Mouse (Mus musculus) limb, embryonic 13.5 days (tissue): ENCODE data around the gene Optc. TPM values are rescaled to one million over a fixed set of nuclear protein-coding genes. Genes with fewer than 3 reads are reported as not detected.
A peak's percentile ranks its signal among the peaks of the same experiment; 100 is the strongest.

Experiments used
- ATAC-seq: fragments of 200-750 bp; cut with Nextera tagmentation; 2 replicates; pipeline ENCODE4 v1.8.0; 2017; ENCODE audit warnings: low read depth, moderate number of reproducible peaks, moderate TSS enrichment; ENCODE audit not compliant: low FRiP score
- H3K27ac ChIP-seq: fragments of 300-500 bp; sonication (generic); 2 replicates; pipeline ENCODE4 v1.5.1; 2015; ENCODE audit warnings: inconsistent platforms, mild to moderate bottlenecking, moderate library complexity
- H3K27me3 ChIP-seq: fragments of 300-500 bp; sonication (generic); 2 replicates; pipeline ENCODE4 v1.6.1; 2015; ENCODE audit warnings: mild to moderate bottlenecking, inconsistent platforms
- H3K36me3 ChIP-seq: fragments of 300-500 bp; sonication (generic); 2 replicates; pipeline ENCODE4 v1.6.1; 2015; ENCODE audit warnings: inconsistent platforms, mild to moderate bottlenecking, moderate library complexity
- H3K4me1 ChIP-seq: fragments of 300-500 bp; sonication (generic); 2 replicates; pipeline ENCODE4 v1.6.1; 2015; ENCODE audit warnings: inconsistent platforms
- H3K4me2 ChIP-seq: fragments of 300-500 bp; sonication (generic); replicated peaks from 2 replicates; pipeline ENCODE4 v1.6.1; 2015; ENCODE audit warnings: inconsistent platforms, mild to moderate bottlenecking, moderate library complexity
- H3K4me3 ChIP-seq: fragments of 300-500 bp; sonication (generic); 2 replicates; pipeline ENCODE4 v1.5.1; 2015; ENCODE audit warnings: moderate library complexity, mild to moderate bottlenecking, inconsistent platforms
- H3K9ac ChIP-seq: fragments of 300-500 bp; sonication (generic); 2 replicates; pipeline ENCODE4 v1.6.1; 2015; ENCODE audit warnings: mild to moderate bottlenecking, inconsistent platforms
- H3K9me3 ChIP-seq: fragments of 300-500 bp; sonication (generic); 2 replicates; pipeline ENCODE4 v1.6.1; 2016; ENCODE audit warnings: inconsistent platforms
- WGBS: fragments of 180-500 bp; shearing (Covaris S2); methylation state at CpG from one replicate; pipeline ENCODE4 v1.1.7; 2015; 5-methylcytosine and 5-hydroxymethylcytosine counted together
- polyA plus RNA-seq: library from polyadenylated mRNA; unstranded; fragments of >200 nt; fragmentation: Nextera tagmentation; extraction: Ambion mirVana; gene quantifications from 2 replicates; pipeline ENCODE4 v1.2.1, GENCODE M21; 2015

The Optc gene
- polyA plus RNA-seq, result 0.74 and 0.81 TPM in 2 replicates

DNA sequence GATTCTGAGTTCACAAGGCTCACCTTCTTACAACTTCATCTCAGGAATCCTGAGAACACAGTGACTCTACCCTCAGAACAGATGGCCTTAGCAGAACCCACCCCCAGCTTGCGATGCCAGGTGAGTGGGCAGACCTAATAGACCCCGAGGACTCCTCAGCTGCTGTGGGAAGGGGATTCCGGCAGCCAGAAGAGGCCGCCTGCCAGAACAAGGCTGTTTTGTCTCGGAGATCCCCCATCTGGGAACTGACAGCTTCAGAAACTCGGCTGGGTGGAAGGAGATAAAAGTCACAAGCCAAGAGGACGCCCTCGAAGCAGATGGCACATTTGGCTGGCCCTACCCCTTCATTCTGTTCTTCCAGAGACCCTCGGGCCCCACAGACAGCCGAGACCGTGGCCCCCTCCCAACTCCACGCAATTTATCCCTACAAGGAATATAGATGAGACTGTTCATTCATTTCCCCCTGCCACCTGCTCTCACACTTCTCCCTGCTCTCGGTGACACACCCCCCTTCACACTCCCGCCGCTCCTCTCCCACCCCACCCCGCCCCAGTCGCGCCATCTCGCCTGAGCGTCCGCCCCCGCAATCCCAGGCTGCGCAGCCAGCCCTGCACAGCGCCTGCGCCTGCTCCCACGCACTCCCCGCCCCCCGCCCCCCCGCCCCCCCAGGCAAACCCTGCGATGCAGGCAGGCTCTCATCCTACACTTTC, at the start of gene Optc:
Gene Optc, minus strand, starts transcription at position 51 of the 710 bp plus-strand sequence.
- Histone ChIP-seq H3K4me1 (peaks cover 30% of the 10 kb centered on the region), H3K9ac (peak within 1 kb of the TSS; percentile 73), H3K27me3 (peaks cover 34% of the 10 kb centered on the region), H3K27ac (peak within 1 kb of the TSS; percentile 58; the same call in 1 of the 2 replicates), H3K36me3 (no peaks in the 10 kb centered on the region), H3K9me3 (no peaks in the 10 kb centered on the region), H3K4me3 (peak within 1 kb of the TSS; percentile 47), H3K4me2 (peak within 1 kb of the TSS; percentile 91)
- peak; percentile 77 for ATAC-seq
- WGBS, result 3% methylated on average over 27 of the region's 30 CpGs

DNA sequence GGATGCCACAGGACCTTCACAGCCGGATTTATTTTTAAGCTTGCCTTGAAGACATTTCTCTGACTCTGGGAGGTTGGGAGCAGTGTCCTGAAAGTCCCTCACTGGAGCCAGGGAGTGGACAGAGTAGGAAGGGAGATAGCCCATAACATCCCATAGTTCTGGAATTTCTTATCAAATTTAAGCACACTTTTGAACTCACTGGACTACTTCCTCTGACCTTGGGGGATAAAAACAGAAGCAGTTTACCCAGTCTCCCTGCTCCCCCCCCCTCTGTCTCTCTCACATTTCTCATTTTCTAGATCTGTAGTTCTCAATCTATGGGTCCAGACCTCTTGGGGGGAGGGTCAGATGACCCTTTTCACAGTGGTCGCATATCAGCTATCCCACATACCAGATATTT, 46.2 kb upstream of the Optc start:
- no peak overlapping the region for H3K27ac ChIP-seq
- peaks cover 13% of the 10 kb centered on the region; the same call in 1 of the 2 replicates for H3K4me1 ChIP-seq
- no peak overlapping the region for H3K4me2 ChIP-seq
- H3K9me3 ChIP-seq, result no peaks in the 10 kb centered on the region
- WGBS, result 61% methylated on average over 2 of the region's 2 CpGs
- no peaks in the 10 kb centered on the region for H3K36me3 ChIP-seq
- ATAC-seq, result no peak
- H3K4me3 ChIP-seq, result no peak overlapping the region
- peaks cover 5% of the 10 kb centered on the region; the same call in 1 of the 2 replicates for H3K27me3 ChIP-seq
- no peak overlapping the region for H3K9ac ChIP-seq

DNA sequence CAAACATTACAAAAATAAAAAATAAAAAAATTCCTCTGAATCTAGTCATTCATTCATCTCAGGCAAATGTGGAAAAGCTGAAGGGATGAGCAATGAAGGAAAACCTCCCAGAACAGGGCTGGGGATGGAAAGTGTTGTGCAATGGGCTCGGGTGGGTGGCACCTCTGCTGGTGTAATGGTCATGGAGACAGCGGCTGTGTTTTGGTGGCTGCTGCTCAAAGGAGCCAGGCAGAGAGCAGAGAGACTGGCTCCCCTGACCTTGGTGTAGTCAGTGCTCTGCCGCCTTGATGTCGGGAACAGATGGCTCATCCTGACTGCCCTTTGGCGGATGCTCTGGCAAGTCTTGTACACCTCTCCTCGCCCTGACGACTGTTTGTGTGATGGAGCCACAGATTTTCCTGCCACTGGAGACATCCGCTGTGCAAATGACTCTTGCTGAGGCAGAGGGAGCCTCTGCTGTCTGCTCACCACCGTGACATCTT, 45.5 kb upstream of the Optc start:
- Histone ChIP-seq H3K4me2 (no peak overlapping the region), H3K36me3 (no peaks in the 10 kb centered on the region), H3K4me3 (no peak overlapping the region), H3K27ac (no peak overlapping the region), H3K9ac (no peak overlapping the region), H3K4me1 (peaks cover 13% of the 10 kb centered on the region; the same call in 1 of the 2 replicates), H3K27me3 (peaks cover 5% of the 10 kb centered on the region; the same call in 1 of the 2 replicates), H3K9me3 (no peaks in the 10 kb centered on the region)
- WGBS, result 32% methylated on average over 9 of the region's 9 CpGs
- no peak for ATAC-seq

DNA sequence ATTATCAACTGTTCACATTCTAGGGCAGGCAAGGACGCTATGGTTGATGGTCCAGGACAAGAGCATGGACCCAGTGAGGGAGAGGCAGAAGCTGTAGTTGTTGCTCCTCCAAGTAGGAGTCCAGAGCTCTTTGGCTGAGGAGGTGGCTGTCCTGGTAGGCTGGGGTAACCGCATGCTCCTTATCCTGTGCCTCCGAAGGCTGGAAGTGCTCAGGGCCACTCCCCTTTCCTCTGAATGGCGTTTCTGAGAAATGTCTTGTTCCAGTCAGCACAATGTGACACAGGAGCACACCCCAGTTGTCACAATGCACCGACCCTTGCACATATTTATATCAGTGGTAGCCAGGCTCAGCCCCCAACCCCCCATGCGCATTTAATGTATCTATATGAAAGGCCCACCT, 43.8 kb upstream of the Optc start:
- Histone ChIP-seq H3K27me3 (peaks cover 5% of the 10 kb centered on the region; the same call in 1 of the 2 replicates), H3K4me3 (no peak overlapping the region), H3K36me3 (no peaks in the 10 kb centered on the region), H3K9ac (no peak overlapping the region), H3K4me2 (no peak overlapping the region), H3K9me3 (no peaks in the 10 kb centered on the region), H3K27ac (no peak overlapping the region), H3K4me1 (peaks cover 13% of the 10 kb centered on the region; the same call in 1 of the 2 replicates)
- no peak for ATAC-seq
- WGBS, result 62% methylated on average over 6 of the region's 6 CpGs

DNA sequence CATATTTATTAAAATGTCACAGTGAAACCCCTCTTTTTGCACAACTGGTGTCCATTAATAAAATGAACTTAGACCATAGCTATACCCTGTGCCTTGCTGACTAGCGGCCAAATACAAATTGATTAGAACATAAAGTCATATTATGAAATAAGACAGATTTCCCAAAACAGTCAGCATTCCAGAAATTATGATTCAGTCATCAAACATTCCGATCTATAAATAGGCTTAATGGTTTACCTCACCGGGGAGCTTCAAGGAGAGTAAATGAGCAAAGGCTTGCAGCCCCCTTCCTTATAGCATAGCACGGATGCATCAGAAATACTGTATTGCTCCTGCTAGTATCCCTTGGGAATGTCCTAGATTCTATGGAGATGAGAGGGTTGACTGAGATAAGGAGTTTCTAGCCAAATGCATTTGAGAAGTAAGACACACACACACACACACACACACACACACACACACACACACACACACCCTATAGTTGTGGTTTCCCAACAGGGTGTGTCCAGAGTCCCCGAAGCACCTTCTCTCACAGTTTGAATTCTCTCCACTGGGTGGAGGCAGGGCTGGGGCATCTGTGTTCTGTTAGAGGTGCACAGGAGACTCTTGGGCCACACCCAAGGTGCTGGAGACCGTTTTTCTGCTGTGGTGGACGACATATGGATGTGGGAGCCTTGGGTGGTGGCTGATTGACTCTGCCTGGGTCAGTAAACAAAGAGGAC, 42.4 kb upstream of the Optc start:
- no peak overlapping the region for H3K27ac ChIP-seq
- peaks cover 5% of the 10 kb centered on the region; the same call in 1 of the 2 replicates for H3K27me3 ChIP-seq
- no peak overlapping the region for H3K4me3 ChIP-seq
- H3K4me2 ChIP-seq, result no peak overlapping the region
- WGBS, result 48% methylated on average over 7 of the region's 7 CpGs
- H3K4me1 ChIP-seq, result peaks cover 13% of the 10 kb centered on the region; the same call in 1 of the 2 replicates
- no peaks in the 10 kb centered on the region for H3K9me3 ChIP-seq
- ATAC-seq, result no peak
- H3K9ac ChIP-seq, result no peak overlapping the region
- no peaks in the 10 kb centered on the region for H3K36me3 ChIP-seq

DNA sequence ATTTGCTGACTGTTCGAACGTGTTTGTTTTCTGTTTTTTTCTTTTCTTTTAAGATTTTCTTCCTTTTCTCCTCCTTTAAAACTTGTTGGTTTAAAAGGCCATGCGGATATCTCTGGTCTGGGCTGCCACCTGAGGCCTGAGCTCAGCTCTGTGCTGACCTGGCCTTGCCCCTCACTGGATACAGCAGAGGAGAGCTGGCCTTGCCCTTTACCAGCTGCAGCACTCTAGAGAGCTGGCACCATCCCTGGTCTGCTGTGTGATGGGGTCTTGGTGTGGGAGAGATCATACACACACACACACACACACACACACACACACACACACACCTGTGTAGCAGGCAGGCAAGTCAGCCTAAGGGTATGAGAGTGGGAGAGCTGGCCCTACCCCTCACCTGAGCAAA, 37.3 kb upstream of the Optc start:
- ATAC-seq, result no peak
- Histone ChIP-seq H3K36me3 (no peaks in the 10 kb centered on the region), H3K4me3 (no peak overlapping the region), H3K4me2 (no peak overlapping the region), H3K27me3 (no peaks in the 10 kb centered on the region), H3K9me3 (peaks cover 16% of the 10 kb centered on the region), H3K27ac (no peak overlapping the region), H3K9ac (no peak overlapping the region), H3K4me1 (peaks cover 17% of the 10 kb centered on the region)
- 98% methylated on average over 3 of the region's 3 CpGs for WGBS

DNA sequence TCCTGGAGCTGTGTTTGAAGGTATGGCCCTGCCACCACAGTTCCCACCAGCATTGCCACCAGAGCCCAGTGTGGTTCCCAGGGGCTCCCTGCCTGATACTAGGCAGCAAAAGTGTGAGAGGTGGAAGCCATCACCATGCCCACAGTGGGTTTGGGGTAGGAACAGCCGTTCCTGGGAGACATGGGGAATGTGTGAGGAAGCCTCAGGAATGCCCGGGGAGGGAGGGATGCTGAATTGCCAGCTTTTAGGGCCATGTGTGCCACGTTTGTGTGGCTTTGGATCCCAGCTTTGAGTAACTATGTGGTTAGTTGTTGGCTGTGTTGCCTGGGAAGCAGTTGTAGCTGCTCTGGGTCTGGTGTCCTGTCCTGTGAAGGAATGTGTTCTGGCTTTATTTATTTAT, 34.1 kb upstream of the Optc start:
- peak; percentile 66 for ATAC-seq
- Histone ChIP-seq H3K9ac (no peak overlapping the region), H3K4me2 (no peak overlapping the region; the same call in 1 of the 2 replicates), H3K27me3 (peaks cover 3% of the 10 kb centered on the region; the same call in 1 of the 2 replicates), H3K9me3 (peaks cover 16% of the 10 kb centered on the region), H3K27ac (0 out of 2 replicates have a peak overlapping the region, but pooled peaks have one; percentile 22), H3K4me1 (peaks cover 17% of the 10 kb centered on the region), H3K36me3 (no peaks in the 10 kb centered on the region), H3K4me3 (no peak overlapping the region)
- WGBS, result 43% methylated on average over 3 of the region's 3 CpGs

DNA sequence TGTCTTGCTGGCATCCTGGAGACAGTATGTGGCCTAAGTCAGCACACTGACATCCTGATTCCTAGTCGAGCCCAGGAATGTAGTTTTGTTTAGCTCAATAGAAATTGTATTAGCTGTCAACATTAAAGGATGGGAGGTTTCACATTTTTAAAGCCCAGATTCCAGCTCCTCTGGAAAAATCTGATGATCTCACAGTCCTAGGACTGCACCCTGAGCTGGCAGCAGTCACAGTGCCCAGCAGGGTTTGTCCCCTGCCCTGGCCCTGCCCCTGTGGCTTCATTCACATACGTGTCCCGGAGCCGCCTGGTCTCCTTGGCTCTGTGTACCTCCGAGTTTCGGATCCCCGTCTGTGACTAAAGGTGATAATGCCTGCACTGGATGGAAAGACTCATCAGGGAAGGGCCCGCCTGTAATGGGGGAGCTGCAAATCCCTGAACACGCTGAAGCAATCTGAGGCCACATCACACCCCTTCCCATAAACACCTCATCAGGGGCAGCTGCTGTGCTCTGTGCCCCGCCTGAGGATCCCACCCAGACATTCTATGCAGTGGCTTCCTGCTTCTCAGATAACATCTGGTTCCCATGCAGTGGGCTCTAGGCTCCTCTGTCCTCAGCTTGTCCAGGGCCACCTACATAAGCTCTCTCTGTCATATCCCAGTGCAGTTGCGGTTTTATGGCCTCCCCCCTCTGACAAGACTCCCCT, 33.5 kb upstream of the Optc start:
- Histone ChIP-seq H3K4me3 (no peak overlapping the region), H3K27ac (peak overlapping the region; percentile 22; the same call in 1 of the 2 replicates), H3K27me3 (peaks cover 3% of the 10 kb centered on the region; the same call in 1 of the 2 replicates), H3K9ac (no peak overlapping the region), H3K36me3 (no peaks in the 10 kb centered on the region), H3K4me1 (peaks cover 17% of the 10 kb centered on the region), H3K9me3 (peaks cover 16% of the 10 kb centered on the region), H3K4me2 (peak overlapping the region; percentile 25)
- WGBS, result 7% methylated on average over 11 of the region's 11 CpGs
- ATAC-seq, result peak; percentile 84

DNA sequence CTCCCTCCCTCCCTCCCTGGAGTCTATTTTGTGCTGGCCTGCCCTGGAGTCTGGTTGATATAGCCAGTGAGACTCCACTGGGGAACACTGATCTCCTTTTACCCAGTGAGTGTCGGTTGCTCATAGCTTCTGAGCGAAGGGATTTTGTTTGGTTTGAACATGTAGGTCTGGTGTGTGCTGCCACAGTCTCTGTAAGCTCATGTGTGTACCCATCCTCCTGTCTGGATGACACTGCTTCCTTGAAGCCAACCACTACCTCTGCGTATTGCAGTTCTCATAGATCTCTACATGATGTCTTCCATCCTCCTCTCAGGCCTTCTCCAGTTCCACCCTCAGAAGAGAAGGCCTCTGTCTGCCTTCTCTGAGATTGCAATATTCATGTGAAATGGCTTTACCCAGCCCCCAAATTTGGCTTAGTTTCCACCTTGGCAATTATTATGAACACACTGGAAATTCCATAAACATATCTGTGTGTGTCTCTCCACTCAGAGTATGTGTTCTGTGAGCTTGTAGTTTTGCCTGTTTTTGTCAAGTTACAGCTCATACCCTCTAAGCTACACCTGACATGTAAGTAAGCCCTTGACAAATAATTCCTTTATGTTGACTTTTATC, 32.8 kb upstream of the Optc start:
- Histone ChIP-seq H3K9ac (no peak overlapping the region), H3K27me3 (peaks cover 3% of the 10 kb centered on the region; the same call in 1 of the 2 replicates), H3K4me3 (no peak overlapping the region), H3K9me3 (peaks cover 16% of the 10 kb centered on the region), H3K4me1 (peaks cover 17% of the 10 kb centered on the region), H3K4me2 (no peak overlapping the region), H3K36me3 (no peaks in the 10 kb centered on the region), H3K27ac (no peak overlapping the region)
- no peak for ATAC-seq
- 74% methylated on average over 3 of the region's 3 CpGs for WGBS

DNA sequence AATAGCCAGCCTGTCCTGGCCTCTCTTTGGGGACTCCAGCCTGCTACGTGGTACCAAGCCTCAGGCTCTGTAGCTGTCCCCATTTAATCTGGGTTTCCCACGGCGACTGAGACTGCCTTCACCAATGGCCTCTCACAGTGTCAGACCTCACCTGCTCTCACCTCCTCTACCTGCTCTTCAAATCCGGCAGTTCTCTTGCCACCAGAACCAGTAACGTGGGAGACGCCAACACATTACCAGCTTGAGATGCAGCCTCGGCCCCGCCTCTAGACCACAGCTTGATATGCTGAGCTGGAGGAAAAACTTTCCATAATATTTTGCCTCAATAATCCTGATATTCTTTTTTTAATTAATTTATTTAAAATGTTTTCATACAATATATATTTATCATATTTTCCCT, 31.9 kb upstream of the Optc start:
- peaks cover 17% of the 10 kb centered on the region for H3K4me1 ChIP-seq
- no peak overlapping the region for H3K4me2 ChIP-seq
- no peaks in the 10 kb centered on the region for H3K36me3 ChIP-seq
- H3K27me3 ChIP-seq, result peaks cover 3% of the 10 kb centered on the region; the same call in 1 of the 2 replicates
- H3K27ac ChIP-seq, result no peak overlapping the region
- 79% methylated on average over 8 of the region's 8 CpGs for WGBS
- no peak for ATAC-seq
- no peak overlapping the region for H3K4me3 ChIP-seq
- H3K9me3 ChIP-seq, result peaks cover 16% of the 10 kb centered on the region
- no peak overlapping the region for H3K9ac ChIP-seq

DNA sequence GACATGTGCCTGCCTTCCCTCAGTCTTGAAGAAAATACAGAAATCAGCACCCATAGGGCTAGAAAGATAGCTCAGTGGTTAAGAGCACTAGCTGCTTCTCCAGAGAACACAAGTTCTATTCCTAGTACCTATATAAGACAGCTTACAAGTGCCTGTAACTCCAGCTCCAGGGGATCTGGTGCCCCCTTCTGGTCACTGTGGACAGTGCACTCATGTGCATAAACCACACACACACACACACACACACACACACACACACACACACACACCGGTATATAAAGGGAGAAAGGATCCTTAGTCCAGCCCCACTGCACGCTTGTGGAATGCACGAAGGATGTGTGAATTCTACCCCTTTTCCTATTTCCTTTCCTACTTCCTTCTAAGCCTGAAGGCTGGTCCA, 28.4 kb upstream of the Optc start:
- no peaks in the 10 kb centered on the region for H3K36me3 ChIP-seq
- no peak overlapping the region for H3K27ac ChIP-seq
- no peak overlapping the region for H3K9ac ChIP-seq
- no peak overlapping the region for H3K4me3 ChIP-seq
- H3K27me3 ChIP-seq, result peaks cover 10% of the 10 kb centered on the region; the same call in 1 of the 2 replicates
- H3K9me3 ChIP-seq, result no peaks in the 10 kb centered on the region
- no peak for ATAC-seq
- 93% methylated on average over 3 of the region's 3 CpGs for WGBS
- no peak overlapping the region for H3K4me2 ChIP-seq
- H3K4me1 ChIP-seq, result peaks cover 12% of the 10 kb centered on the region
